Mouse (Mus musculus) liver, postnatal 0 days (tissue): ENCODE data around the gene Irf2bp2.

ENCODE experiments used
- CTCF ChIP-seq: sonication (generic); IDR thresholded peaks from 2 replicates; pipeline ENCODE4 v1.5.1; 2016; ENCODE audit warnings: antibody characterized with exemption, low read depth
- EP300 ChIP-seq: IDR thresholded peaks from 2 replicates; pipeline ENCODE4 v1.6.1; 2016; ENCODE audit warnings: antibody characterized with exemption, low read depth, mild to moderate bottlenecking

DNA sequence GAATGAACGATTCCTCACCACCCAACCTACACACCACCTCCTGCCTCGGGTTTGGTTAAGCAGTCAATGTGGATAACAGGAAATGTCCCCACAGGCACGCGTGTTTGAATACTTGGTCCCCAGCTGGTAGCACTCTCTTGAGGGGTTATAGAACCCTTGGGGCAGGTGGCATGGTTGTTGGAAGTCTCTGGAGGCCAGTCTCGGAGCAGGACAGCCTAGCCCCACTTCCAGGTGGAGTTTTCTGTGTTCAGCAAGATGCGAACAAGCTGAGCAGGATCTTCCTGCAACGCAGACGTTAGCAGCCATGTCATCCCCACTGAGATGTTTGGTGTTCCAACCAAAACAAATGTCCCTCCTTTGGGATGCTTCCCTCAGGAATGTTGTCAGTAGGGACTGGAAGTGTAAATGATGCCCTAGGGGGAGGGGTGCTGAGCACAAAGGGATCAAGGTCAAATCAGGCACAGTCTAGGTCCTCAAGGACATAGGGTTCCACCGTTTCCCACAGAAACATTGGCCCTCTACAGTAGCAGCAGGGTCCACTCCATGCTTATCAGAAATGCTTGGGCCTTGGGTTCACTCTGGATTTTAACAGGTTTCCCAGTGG, 29.1 kb downstream of the Irf2bp2 start:
- no peak for TF ChIP-seq CTCF
- no peak for TF ChIP-seq EP300
